Mouse (Mus musculus) erythroblast, embryonic 14.5 days (primary cell): ENCODE measurements around the gene Patj.

Experiments
- GATA1 ChIP-seq: IDR thresholded peaks from 2 replicates; pipeline ENCODE4 v1.6.1; 2012; ENCODE audit warnings: low read length, inconsistent platforms, mixed read lengths
- TAL1 ChIP-seq: IDR thresholded peaks from 3 replicates; pipeline ENCODE4 v1.6.1; 2012; ENCODE audit warnings: low read length, inconsistent platforms, mixed read lengths

GRCm38 (mm10) chr4:98564196-98564865, 168.7 kb downstream of the Patj start:
- TF ChIP-seq TAL1 (no peak), GATA1 (no peak)
